In the genomic region with DNA sequence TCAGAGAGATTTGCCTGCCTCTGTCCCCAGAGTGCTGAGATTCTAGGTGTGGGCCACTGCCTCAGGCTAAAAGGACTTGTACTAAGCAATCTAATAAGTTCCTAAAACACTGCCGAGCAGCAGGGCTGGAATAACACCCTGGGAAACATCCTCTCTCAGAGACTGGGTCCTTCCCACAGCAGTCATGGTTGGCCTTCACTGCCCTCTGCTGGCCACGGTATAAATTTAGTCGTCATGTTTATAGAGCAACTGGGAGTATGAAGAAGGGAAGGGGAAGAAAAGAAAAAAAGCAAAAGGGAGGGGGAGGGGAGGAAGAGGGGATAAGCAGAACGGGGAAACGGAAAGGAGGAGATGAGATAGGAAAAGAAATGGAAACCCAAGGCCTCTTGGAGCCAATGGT, we compare ENCODE assay signal across 9 mouse cellular contexts. TPM values are rescaled to one million over a fixed set of nuclear protein-coding genes. Genes with fewer than 3 reads are reported as not detected.
DNase-seq lines count a peak whose midpoint lies in the region; ATAC-seq lines count a peak whose summit lies in the region.
"Had no signal": no experiment of that assay in that cellular context is flagged by ENCODE, and none has a peak within 500 bp of the region (broad histone marks: within the 10 kb centered on the region; RNA-seq: fewer than 3 reads in every experiment).

No protein-coding gene starts in this region.

- no peak for ATAC-seq in intestine, embryonic 14.5 days (replicated peaks; ENCODE audit: low FRiP score, low TSS enrichment, low read depth)
- no peak for ATAC-seq in intestine, embryonic 15.5 days
- 0 out of 2 replicates have a peak, but pooled peaks have one; percentile 34 for ATAC-seq in forebrain, embryonic 11.5 days (replicated peaks; ENCODE audit: low FRiP score)

- DNase-seq in intestine, embryonic 14.5 days (ENCODE audit: low spot score): peak; percentile 86
- DNase-seq in brain, adult 2 months (ENCODE audit: low read depth, low spot score): peak; percentile 89
- peak; percentile 85 for DNase-seq in forebrain, embryonic 11.5 days (ENCODE audit: low spot score)
- peak; percentile 86 for DNase-seq in heart, postnatal 4 days
- DNase-seq in left cerebral cortex, postnatal 25 days (ENCODE audit: low spot score in 2 of 2): peak; percentile 74 to 81
- peak; percentile 70 for DNase-seq in naive thymus-derived CD4-positive, alpha-beta T cell, adult 2 months (ENCODE audit: low read depth)
- DNase-seq in testis, postnatal 10 days (ENCODE audit: low spot score): peak; percentile 88

- no peak overlapping the region for H3K27ac ChIP-seq in intestine, embryonic 14.5 days (ENCODE audit: low read depth)
- no peak overlapping the region for H3K27ac ChIP-seq in intestine, embryonic 15.5 days
- no peak overlapping the region for H3K27ac ChIP-seq in forebrain, embryonic 11.5 days (ENCODE audit: low read depth, low read length)
- H3K27ac ChIP-seq: midbrain, embryonic 12.5 days had no signal

- no peak overlapping the region for H3K9ac ChIP-seq in intestine, embryonic 14.5 days (ENCODE audit: low read length)
- H3K9ac ChIP-seq in intestine, embryonic 15.5 days: no peak overlapping the region
- no peak overlapping the region for H3K9ac ChIP-seq in forebrain, embryonic 11.5 days (ENCODE audit: low read length)
- H3K9ac ChIP-seq: midbrain, embryonic 12.5 days had no signal

- no peaks in the 10 kb centered on the region for H3K9me3 ChIP-seq in intestine, embryonic 14.5 days (ENCODE audit: control insufficient read depth, low read length)
- no peaks in the 10 kb centered on the region for H3K9me3 ChIP-seq in intestine, embryonic 15.5 days
- no peaks in the 10 kb centered on the region for H3K9me3 ChIP-seq in forebrain, embryonic 11.5 days (ENCODE audit: control insufficient read depth, low read length)
- H3K9me3 ChIP-seq: midbrain, embryonic 12.5 days had no signal

- H3K36me3 ChIP-seq in intestine, embryonic 14.5 days (ENCODE audit: control insufficient read depth, insufficient read depth, low read length): no peaks in the 10 kb centered on the region
- H3K36me3 ChIP-seq in intestine, embryonic 15.5 days: no peaks in the 10 kb centered on the region
- H3K36me3 ChIP-seq in forebrain, embryonic 11.5 days (ENCODE audit: control insufficient read depth, insufficient read depth, low read length): no peaks in the 10 kb centered on the region
- H3K36me3 ChIP-seq: midbrain, embryonic 12.5 days had no signal

- no peak overlapping the region for H3K4me2 ChIP-seq in intestine, embryonic 14.5 days (ENCODE audit: low read length)
- H3K4me2 ChIP-seq in intestine, embryonic 15.5 days (replicated peaks): no peak overlapping the region
- no peak overlapping the region for H3K4me2 ChIP-seq in forebrain, embryonic 11.5 days (ENCODE audit: low read depth, low read length, severe bottlenecking)
- H3K4me2 ChIP-seq: midbrain, embryonic 12.5 days had no signal

- no peak overlapping the region for H3K4me3 ChIP-seq in intestine, embryonic 14.5 days (ENCODE audit: low read depth, low read length)
- H3K4me3 ChIP-seq in intestine, embryonic 15.5 days (replicated peaks): no peak overlapping the region
- no peak overlapping the region for H3K4me3 ChIP-seq in forebrain, embryonic 11.5 days (ENCODE audit: low read depth, low read length)
- H3K4me3 ChIP-seq: midbrain, embryonic 12.5 days had no signal

- intact Hi-C loops in left cerebral cortex, postnatal 25 days (cut with DNase I): loop anchor here (5.0 to 10.0 kb wide), 3 partner anchors 74 to 459 kb away; partner anchors contain the start of gene Ryr1

- WGBS in intestine, embryonic 14.5 days: 4% methylated on average over 5 of the region's 5 CpGs
- WGBS in intestine, embryonic 15.5 days: 1% methylated on average over 5 of the region's 5 CpGs
- WGBS in forebrain, embryonic 11.5 days: 0% methylated on average over 5 of the region's 5 CpGs

- H3K4me1 ChIP-seq in intestine, embryonic 14.5 days (replicated peaks; ENCODE audit: control insufficient read depth, insufficient read depth, low read length): no peaks in the 10 kb centered on the region
- 0 out of 2 replicates have a peak, but pooled peaks cover 9% of the 10 kb centered on the region for H3K4me1 ChIP-seq in intestine, embryonic 15.5 days (replicated peaks)
- H3K4me1 ChIP-seq in forebrain, embryonic 11.5 days (replicated peaks; ENCODE audit: control insufficient read depth, insufficient read depth, low read length): no peaks in the 10 kb centered on the region
- H3K4me1 ChIP-seq: midbrain, embryonic 12.5 days had no signal

- H3K27me3 ChIP-seq in intestine, embryonic 14.5 days (replicated peaks; ENCODE audit: control insufficient read depth, insufficient read depth, low read length): no peaks in the 10 kb centered on the region
- H3K27me3 ChIP-seq in intestine, embryonic 15.5 days (replicated peaks): no peaks in the 10 kb centered on the region
- H3K27me3 ChIP-seq in forebrain, embryonic 11.5 days (ENCODE audit: control insufficient read depth, insufficient read depth, low read length): no peaks in the 10 kb centered on the region

RNA-seq across cellular contexts. Expression of gene Sipa1l3, which starts 5.3 kb away (rescaled TPM):
- polyA plus RNA-seq in intestine, embryonic 14.5 days (2014; fragmentation: Nextera tagmentation; extraction: Ambion mirVana): 17.0 and 22.5 TPM in 2 replicates
- 26.6 and 27.9 TPM in 2 replicates for polyA plus RNA-seq in intestine, embryonic 15.5 days (2015; fragmentation: Nextera tagmentation; extraction: Ambion mirVana)
- 12.2 and 15.9 TPM in 2 replicates for polyA plus RNA-seq in forebrain, embryonic 11.5 days (2014; fragmentation: Nextera tagmentation; extraction: Ambion mirVana)
- 10 to 100 TPM; 13.8 to 17.7 TPM for total RNA-seq in heart, postnatal 4 days (2021)
- 10 to 100 TPM; 55.0 to 60.7 TPM for total RNA-seq in left cerebral cortex, postnatal 25 days (2021)
